Mouse (Mus musculus) heart, embryonic 15.5 days (tissue): ENCODE measurements around the gene Gm49387. TPM values are rescaled to one million over a fixed set of nuclear protein-coding genes. Genes with fewer than 3 reads are reported as not detected.

Experiments used
- ATAC-seq: fragments of 200-750 bp; cut with Nextera tagmentation; replicated peaks from 2 replicates; pipeline ENCODE4 v1.8.0; 2017; ENCODE audit warnings: low read depth, moderate TSS enrichment; ENCODE audit not compliant: insufficient number of reproducible peaks, insufficient read depth, low FRiP score
- H3K27ac ChIP-seq: fragments of 300-500 bp; sonication (generic); 2 replicates; pipeline ENCODE4 v1.5.1; 2015; ENCODE audit warnings: mild to moderate bottlenecking, inconsistent platforms
- H3K27me3 ChIP-seq: fragments of 300-500 bp; sonication (generic); 2 replicates; pipeline ENCODE4 v1.6.1; 2015; ENCODE audit warnings: inconsistent platforms
- H3K36me3 ChIP-seq: fragments of 300-500 bp; sonication (generic); 2 replicates; pipeline ENCODE4 v1.6.1; 2015; ENCODE audit warnings: mild to moderate bottlenecking, inconsistent platforms
- H3K4me1 ChIP-seq: fragments of 300-500 bp; sonication (generic); replicated peaks from 2 replicates; pipeline ENCODE4 v1.6.1; 2015; ENCODE audit warnings: inconsistent platforms
- H3K4me2 ChIP-seq: fragments of 300-500 bp; sonication (generic); 2 replicates; pipeline ENCODE4 v1.6.1; 2015; ENCODE audit warnings: inconsistent platforms, mild to moderate bottlenecking, moderate library complexity
- H3K4me3 ChIP-seq: fragments of 300-500 bp; sonication (generic); 2 replicates; pipeline ENCODE4 v1.5.1; 2015; ENCODE audit warnings: mild to moderate bottlenecking, inconsistent platforms
- H3K9ac ChIP-seq: fragments of 300-500 bp; sonication (generic); 2 replicates; pipeline ENCODE4 v1.6.1; 2015; ENCODE audit warnings: mild to moderate bottlenecking, inconsistent platforms
- H3K9me3 ChIP-seq: fragments of 300-500 bp; sonication (generic); replicated peaks from 2 replicates; pipeline ENCODE4 v1.6.1; 2016; ENCODE audit warnings: inconsistent platforms
- WGBS: fragments of 180-500 bp; shearing (Covaris S2); methylation state at CpG from one replicate; pipeline ENCODE4 v1.1.7; 2015; ENCODE audit warnings: mixed read lengths; 5-methylcytosine and 5-hydroxymethylcytosine counted together
- polyA plus RNA-seq: library from polyadenylated mRNA; unstranded; fragments of >200 nt; fragmentation: Nextera tagmentation; extraction: Ambion mirVana; gene quantifications from 2 replicates; pipeline ENCODE4 v1.2.1, GENCODE M21; 2015

The Gm49387 gene
- polyA plus RNA-seq, 1 experiment from 2014 or later: 2.6 TPM

DNA sequence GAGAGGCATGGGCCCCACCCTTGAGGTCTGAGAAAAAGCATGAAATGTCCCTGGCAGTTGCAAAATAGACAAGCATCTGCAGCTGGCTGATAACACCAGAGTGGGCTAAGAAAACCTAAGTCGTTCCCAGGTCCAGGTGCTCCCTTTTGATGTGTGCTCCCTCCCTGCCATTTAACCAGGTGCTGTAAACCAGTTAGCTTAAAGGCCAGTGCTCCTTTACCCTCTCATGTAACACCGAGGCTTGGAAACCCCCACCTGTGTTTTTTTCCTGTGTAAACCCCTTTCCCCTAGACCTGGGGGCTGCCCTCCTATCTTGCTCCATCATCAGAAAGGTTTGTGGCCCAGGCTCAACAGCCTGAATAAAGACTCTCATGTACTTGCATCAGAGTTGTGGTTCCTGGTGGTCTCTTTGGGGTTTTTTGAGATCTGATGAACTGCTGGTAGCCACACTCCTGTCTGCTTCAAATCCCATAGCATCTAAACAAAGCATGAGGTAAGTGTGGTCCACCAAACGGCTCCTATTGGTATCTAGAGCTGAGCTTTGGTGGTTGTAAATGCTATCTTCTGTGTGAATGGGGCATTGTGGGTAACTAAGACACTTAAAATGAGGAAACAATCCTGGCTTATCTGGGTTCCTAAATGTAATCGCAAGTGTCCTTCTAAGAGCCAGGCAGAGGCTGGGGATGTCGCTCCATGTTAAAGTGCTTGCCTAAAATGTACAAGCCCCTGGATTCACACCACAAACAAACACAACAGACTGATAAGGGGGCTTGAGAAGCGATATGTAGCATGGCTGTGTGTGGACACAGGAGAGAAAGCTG lies 70.3 kb downstream of the Gm49387 start:
- Histone ChIP-seq H3K27ac (peak overlapping the region; percentile 8; the same call in 1 of the 2 replicates), H3K27me3 (no peaks in the 10 kb centered on the region), H3K9ac (no peak overlapping the region), H3K36me3 (no peaks in the 10 kb centered on the region), H3K9me3 (no peaks in the 10 kb centered on the region), H3K4me3 (no peak overlapping the region), H3K4me2 (no peak overlapping the region), H3K4me1 (peaks cover 49% of the 10 kb centered on the region)
- ATAC-seq: no peak; the same call in 1 of the 2 replicates
- 36% methylated on average over 6 of the region's 6 CpGs for WGBS

- no peaks in the 10 kb centered on the region for H3K36me3 ChIP-seq
- H3K4me3 ChIP-seq: no peak overlapping the region
- ATAC-seq: peak; percentile 25; the same call in 1 of the 2 replicates
- H3K4me1 ChIP-seq: peaks cover 53% of the 10 kb centered on the region
- no peaks in the 10 kb centered on the region for H3K9me3 ChIP-seq
- peak overlapping the region; percentile 40 for H3K27ac ChIP-seq
- H3K9ac ChIP-seq: no peak overlapping the region
- WGBS: 47% methylated on average over 7 of the region's 7 CpGs
- H3K4me2 ChIP-seq: 0 out of 2 replicates have a peak overlapping the region, but pooled peaks have one; percentile 0
- no peaks in the 10 kb centered on the region for H3K27me3 ChIP-seq
Measured at GRCm38 (mm10) chr14:31569151-31569631, 71.5 kb downstream of the Gm49387 start.

DNA sequence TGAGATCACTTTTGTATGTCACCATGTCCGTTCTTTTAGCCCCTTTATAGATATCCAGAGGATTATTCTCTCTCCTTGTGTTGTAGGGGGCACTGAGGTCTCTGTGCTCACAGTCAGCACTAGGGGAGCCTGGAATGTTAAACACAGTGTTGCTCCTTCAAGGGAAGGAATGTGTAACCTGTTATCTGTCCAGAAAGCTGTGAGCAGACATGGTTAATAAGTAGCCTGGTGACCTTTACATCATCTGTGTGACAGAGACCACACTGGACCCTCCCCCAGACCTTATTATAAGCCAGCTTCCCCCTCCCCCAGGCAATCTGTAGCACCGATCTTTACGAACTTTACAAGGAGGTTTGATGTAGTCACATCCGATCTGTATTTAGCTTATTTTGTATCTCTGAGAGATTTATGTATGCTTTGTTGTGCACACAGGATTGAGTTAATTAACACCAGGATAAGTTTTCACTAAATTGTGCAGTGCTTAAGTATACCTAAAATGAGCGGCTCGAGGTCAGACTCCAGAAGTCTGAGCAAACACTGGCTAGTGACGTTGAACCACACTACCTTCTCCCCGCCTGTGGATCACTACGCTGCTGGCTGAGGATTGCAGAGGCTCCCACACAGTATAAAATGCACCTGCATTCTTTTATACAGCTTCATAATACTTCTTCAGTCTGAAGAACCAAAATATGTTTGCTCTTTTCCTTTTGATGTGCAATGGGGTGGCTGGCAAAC lies 75.0 kb downstream of the Gm49387 start:
- no peaks in the 10 kb centered on the region for H3K27me3 ChIP-seq
- H3K27ac ChIP-seq: peak overlapping the region; percentile 63
- no peaks in the 10 kb centered on the region for H3K36me3 ChIP-seq
- ATAC-seq: no peak
- no peak overlapping the region for H3K4me3 ChIP-seq
- H3K9me3 ChIP-seq: no peaks in the 10 kb centered on the region
- peaks cover 55% of the 10 kb centered on the region for H3K4me1 ChIP-seq
- WGBS: 61% methylated on average over 9 of the region's 9 CpGs
- no peak overlapping the region for H3K4me2 ChIP-seq
- H3K9ac ChIP-seq: no peak overlapping the region

GRCm38 (mm10) chr14:31564452-31565179 lies 76.1 kb downstream of the Gm49387 start:
- no peak overlapping the region for H3K9ac ChIP-seq
- 13% methylated on average over 6 of the region's 6 CpGs for WGBS
- H3K4me2 ChIP-seq: no peak overlapping the region
- H3K36me3 ChIP-seq: no peaks in the 10 kb centered on the region
- no peaks in the 10 kb centered on the region for H3K9me3 ChIP-seq
- H3K27ac ChIP-seq: peak overlapping the region; percentile 63
- no peak overlapping the region for H3K4me3 ChIP-seq
- peaks cover 53% of the 10 kb centered on the region for H3K4me1 ChIP-seq
- peak; percentile 6; the same call in 1 of the 2 replicates for ATAC-seq
- H3K27me3 ChIP-seq: no peaks in the 10 kb centered on the region

- Histone ChIP-seq H3K27me3 (0 out of 2 replicates have a peak, but pooled peaks cover 8% of the 10 kb centered on the region), H3K27ac (peak overlapping the region; percentile 63), H3K9me3 (no peaks in the 10 kb centered on the region), H3K4me1 (peaks cover 51% of the 10 kb centered on the region), H3K36me3 (no peaks in the 10 kb centered on the region), H3K9ac (no peak overlapping the region), H3K4me2 (no peak overlapping the region), H3K4me3 (no peak overlapping the region)
- 6% methylated on average over 5 of the region's 5 CpGs for WGBS
- peak; percentile 87 for ATAC-seq
Measured at GRCm38 (mm10) chr14:31560886-31561285, 79.8 kb downstream of the Gm49387 start.

DNA sequence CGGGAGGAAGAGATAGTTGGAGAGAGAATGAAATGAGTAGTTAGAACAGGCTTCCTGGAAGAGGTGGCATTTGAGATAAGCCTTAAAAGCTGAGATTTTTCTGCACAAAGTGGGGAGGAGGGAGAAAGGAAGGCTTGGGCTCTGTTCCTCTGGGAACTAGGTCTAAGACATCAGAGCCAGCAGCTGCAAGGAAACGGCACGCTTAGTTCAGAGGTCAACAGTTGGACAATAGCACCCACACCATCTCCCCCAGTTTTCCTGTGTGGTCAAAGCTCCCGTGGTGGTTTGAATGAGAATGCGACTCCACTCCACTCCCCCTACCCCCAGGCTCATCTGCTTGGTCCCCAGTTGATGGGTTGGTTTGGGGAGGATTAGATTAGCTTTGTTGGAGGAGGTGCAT lies 81.5 kb downstream of the Gm49387 start:
- Histone ChIP-seq H3K4me1 (peaks cover 40% of the 10 kb centered on the region), H3K9ac (no peak overlapping the region), H3K9me3 (no peaks in the 10 kb centered on the region), H3K4me2 (no peak overlapping the region), H3K36me3 (no peaks in the 10 kb centered on the region), H3K4me3 (no peak overlapping the region), H3K27me3 (0 out of 2 replicates have a peak, but pooled peaks cover 8% of the 10 kb centered on the region), H3K27ac (no peak overlapping the region)
- 56% methylated on average over 5 of the region's 5 CpGs for WGBS
- no peak for ATAC-seq

GRCm38 (mm10) chr14:31557784-31558183 lies 82.9 kb downstream of the Gm49387 start:
- Histone ChIP-seq H3K9ac (no peak overlapping the region), H3K27me3 (0 out of 2 replicates have a peak, but pooled peaks cover 8% of the 10 kb centered on the region), H3K4me1 (peaks cover 36% of the 10 kb centered on the region), H3K9me3 (no peaks in the 10 kb centered on the region), H3K36me3 (no peaks in the 10 kb centered on the region), H3K27ac (no peak overlapping the region), H3K4me3 (no peak overlapping the region), H3K4me2 (no peak overlapping the region)
- WGBS: 62% methylated on average over 9 of the region's 9 CpGs
- no peak for ATAC-seq

GRCm38 (mm10) chr14:31557273-31557672 lies 83.4 kb downstream of the Gm49387 start:
- H3K9ac ChIP-seq: no peak overlapping the region
- no peaks in the 10 kb centered on the region for H3K36me3 ChIP-seq
- H3K27ac ChIP-seq: no peak overlapping the region
- no peak for ATAC-seq
- H3K4me1 ChIP-seq: peaks cover 36% of the 10 kb centered on the region
- WGBS: 85% methylated on average over 8 of the region's 8 CpGs
- no peaks in the 10 kb centered on the region for H3K9me3 ChIP-seq
- H3K4me3 ChIP-seq: no peak overlapping the region
- 0 out of 2 replicates have a peak, but pooled peaks cover 8% of the 10 kb centered on the region for H3K27me3 ChIP-seq
- H3K4me2 ChIP-seq: no peak overlapping the region

GRCm38 (mm10) chr14:31556526-31557260 lies 84.0 kb downstream of the Gm49387 start:
- H3K4me3 ChIP-seq: no peak overlapping the region
- H3K9me3 ChIP-seq: no peaks in the 10 kb centered on the region
- no peak overlapping the region for H3K4me2 ChIP-seq
- H3K9ac ChIP-seq: no peak overlapping the region
- WGBS: 86% methylated on average over 9 of the region's 9 CpGs
- no peaks in the 10 kb centered on the region for H3K36me3 ChIP-seq
- no peak for ATAC-seq
- no peak overlapping the region for H3K27ac ChIP-seq
- H3K4me1 ChIP-seq: peaks cover 36% of the 10 kb centered on the region
- 0 out of 2 replicates have a peak, but pooled peaks cover 8% of the 10 kb centered on the region for H3K27me3 ChIP-seq

GRCm38 (mm10) chr14:31555963-31556434 lies 84.7 kb downstream of the Gm49387 start:
- no peak overlapping the region for H3K4me3 ChIP-seq
- no peaks in the 10 kb centered on the region for H3K36me3 ChIP-seq
- H3K27me3 ChIP-seq: 0 out of 2 replicates have a peak, but pooled peaks cover 8% of the 10 kb centered on the region
- peaks cover 31% of the 10 kb centered on the region for H3K4me1 ChIP-seq
- no peak overlapping the region for H3K9ac ChIP-seq
- H3K4me2 ChIP-seq: no peak overlapping the region
- WGBS: 44% methylated on average over 14 of the region's 14 CpGs
- no peak; the same call in 1 of the 2 replicates for ATAC-seq
- H3K27ac ChIP-seq: no peak overlapping the region
- H3K9me3 ChIP-seq: no peaks in the 10 kb centered on the region
